Mouse (Mus musculus) liver, embryonic 13.5 days (tissue): ENCODE measurements around the gene Vwa2. TPM values are rescaled to one million over a fixed set of nuclear protein-coding genes. Genes with fewer than 3 reads are reported as not detected.
A peak's percentile ranks its signal among the peaks of the same experiment; 100 is the strongest.

Experiments
- ATAC-seq: fragments of 200-750 bp; cut with Nextera tagmentation; 2 replicates; pipeline ENCODE4 v1.8.0; 2017; ENCODE audit warnings: low read depth, mild to moderate bottlenecking, moderate number of reproducible peaks, moderate library complexity
- DNase-seq: peaks from one replicate; pipeline ENCODE4 v3.0.0; 2022
- H3K27ac ChIP-seq: fragments of 300-500 bp; sonication (generic); 2 replicates; pipeline ENCODE4 v1.5.1; 2015; ENCODE audit warnings: moderate library complexity, mild to moderate bottlenecking, inconsistent platforms
- H3K27me3 ChIP-seq: fragments of 300-500 bp; sonication (generic); 2 replicates; pipeline ENCODE4 v1.6.1; 2015; ENCODE audit warnings: mild to moderate bottlenecking, inconsistent platforms
- H3K36me3 ChIP-seq: fragments of 300-500 bp; sonication (generic); 2 replicates; pipeline ENCODE4 v1.6.1; 2015; ENCODE audit warnings: mild to moderate bottlenecking, inconsistent platforms
- H3K4me1 ChIP-seq: fragments of 300-500 bp; sonication (generic); replicated peaks from 2 replicates; pipeline ENCODE4 v1.6.1; 2015; ENCODE audit warnings: inconsistent platforms
- H3K4me2 ChIP-seq: fragments of 300-500 bp; sonication (generic); 2 replicates; pipeline ENCODE4 v1.6.1; 2015; ENCODE audit warnings: inconsistent platforms, mild to moderate bottlenecking, moderate library complexity
- H3K4me3 ChIP-seq: fragments of 300-500 bp; sonication (generic); replicated peaks from 2 replicates; pipeline ENCODE4 v1.5.1; 2015; ENCODE audit warnings: mild to moderate bottlenecking, inconsistent platforms
- H3K9ac ChIP-seq: fragments of 300-500 bp; sonication (generic); 2 replicates; pipeline ENCODE4 v1.6.1; 2015; ENCODE audit warnings: mild to moderate bottlenecking, inconsistent platforms
- H3K9me3 ChIP-seq: fragments of 300-500 bp; sonication (generic); replicated peaks from 2 replicates; pipeline ENCODE4 v1.6.1; 2016; ENCODE audit warnings: inconsistent platforms
- WGBS: fragments of 180-500 bp; shearing (Covaris S2); methylation state at CpG from one replicate; pipeline ENCODE4 v1.1.7; 2015; ENCODE audit not compliant: insufficient replicate concordance; 5-methylcytosine and 5-hydroxymethylcytosine counted together
- polyA plus RNA-seq: library from polyadenylated mRNA; unstranded; fragments of >200 nt; fragmentation: Nextera tagmentation; extraction: Ambion mirVana; gene quantifications from 2 replicates; pipeline ENCODE4 v1.2.1, GENCODE M21; 2015

The Vwa2 gene
- polyA plus RNA-seq, 1 experiment from 2014 or later: not detected

- H3K36me3 ChIP-seq: no peaks in the 10 kb centered on the region
- no peak overlapping the region for H3K9ac ChIP-seq
- no peaks in the 10 kb centered on the region for H3K4me1 ChIP-seq
- ATAC-seq (no peak), DNase-seq (no peak)
- no peaks in the 10 kb centered on the region for H3K9me3 ChIP-seq
- no peak overlapping the region for H3K27ac ChIP-seq
- no peak overlapping the region for H3K4me2 ChIP-seq
- 69% methylated on average over 8 of the region's 8 CpGs for WGBS
- no peak overlapping the region for H3K4me3 ChIP-seq
- no peaks in the 10 kb centered on the region for H3K27me3 ChIP-seq
Observed at GRCm38 (mm10) chr19:56949868-56950267, 75.8 kb downstream of the Vwa2 start.

GRCm38 (mm10) chr19:56950818-56951217 lies 76.8 kb downstream of the Vwa2 start:
- no peak overlapping the region for H3K27ac ChIP-seq
- no peak overlapping the region for H3K9ac ChIP-seq
- ATAC-seq (no peak), DNase-seq (no peak)
- no peak overlapping the region for H3K4me2 ChIP-seq
- no peaks in the 10 kb centered on the region for H3K36me3 ChIP-seq
- no peak overlapping the region for H3K4me3 ChIP-seq
- 78% methylated on average over 7 of the region's 7 CpGs for WGBS
- H3K27me3 ChIP-seq: no peaks in the 10 kb centered on the region
- no peaks in the 10 kb centered on the region for H3K4me1 ChIP-seq
- H3K9me3 ChIP-seq: no peaks in the 10 kb centered on the region

- ATAC-seq: no peak
- H3K4me2 ChIP-seq: no peak overlapping the region
- no peaks in the 10 kb centered on the region for H3K27me3 ChIP-seq
- no peak for DNase-seq
- no peaks in the 10 kb centered on the region for H3K9me3 ChIP-seq
- no peaks in the 10 kb centered on the region for H3K4me1 ChIP-seq
- WGBS: 56% methylated on average over 4 of the region's 4 CpGs
- no peaks in the 10 kb centered on the region for H3K36me3 ChIP-seq
- H3K27ac ChIP-seq: no peak overlapping the region
- no peak overlapping the region for H3K4me3 ChIP-seq
- no peak overlapping the region for H3K9ac ChIP-seq
Observed at GRCm38 (mm10) chr19:56953856-56954255, 79.8 kb downstream of the Vwa2 start.

GRCm38 (mm10) chr19:56954857-56955256 lies 80.8 kb downstream of the Vwa2 start:
- Histone ChIP-seq H3K9ac (no peak overlapping the region), H3K4me3 (no peak overlapping the region), H3K4me2 (no peak overlapping the region), H3K4me1 (no peaks in the 10 kb centered on the region), H3K36me3 (no peaks in the 10 kb centered on the region), H3K27ac (no peak overlapping the region), H3K9me3 (no peaks in the 10 kb centered on the region), H3K27me3 (no peaks in the 10 kb centered on the region)
- ATAC-seq: no peak
- WGBS: 75% methylated on average over 13 of the region's 13 CpGs
- DNase-seq: no peak

- 70% methylated on average over 20 of the region's 20 CpGs for WGBS
Observed at GRCm38 (mm10) chr19:56955568-56956513, 81.8 kb downstream of the Vwa2 start.

GRCm38 (mm10) chr19:56958011-56958410 lies 84.0 kb downstream of the Vwa2 start:
- ATAC-seq (no peak), DNase-seq (no peak)
- H3K9me3 ChIP-seq: no peaks in the 10 kb centered on the region
- WGBS: 66% methylated on average over 4 of the region's 4 CpGs
- H3K4me3 ChIP-seq: no peak overlapping the region
- H3K4me2 ChIP-seq: no peak overlapping the region
- no peaks in the 10 kb centered on the region for H3K27me3 ChIP-seq
- no peaks in the 10 kb centered on the region for H3K36me3 ChIP-seq
- no peaks in the 10 kb centered on the region for H3K4me1 ChIP-seq
- no peak overlapping the region for H3K9ac ChIP-seq
- no peak overlapping the region for H3K27ac ChIP-seq

More at GRCm38 (mm10) chr19:56955568-56956513, 81.8 kb downstream of the Vwa2 start:
- no peak overlapping the region for H3K4me2 ChIP-seq
- no peaks in the 10 kb centered on the region for H3K36me3 ChIP-seq
- no peak overlapping the region for H3K4me3 ChIP-seq
- H3K4me1 ChIP-seq: no peaks in the 10 kb centered on the region
- DNase-seq (no peak), ATAC-seq (no peak)
- no peaks in the 10 kb centered on the region for H3K9me3 ChIP-seq
- no peaks in the 10 kb centered on the region for H3K27me3 ChIP-seq
- no peak overlapping the region for H3K9ac ChIP-seq
- H3K27ac ChIP-seq: no peak overlapping the region

GRCm38 (mm10) chr19:56958582-56959021 lies 84.6 kb downstream of the Vwa2 start:
- DNase-seq (no peak), ATAC-seq (no peak)
- H3K4me2 ChIP-seq: no peak overlapping the region

GRCm38 (mm10) chr19:56959057-56959456 lies 85.0 kb downstream of the Vwa2 start:
- Histone ChIP-seq H3K36me3 (no peaks in the 10 kb centered on the region), H3K27me3 (no peaks in the 10 kb centered on the region), H3K9ac (no peak overlapping the region), H3K9me3 (no peaks in the 10 kb centered on the region), H3K4me3 (no peak overlapping the region), H3K4me1 (no peaks in the 10 kb centered on the region), H3K4me2 (no peak overlapping the region), H3K27ac (0 out of 2 replicates have a peak overlapping the region, but pooled peaks have one; percentile 13)
- no peak for ATAC-seq
- WGBS: 47% methylated on average over 2 of the region's 2 CpGs
- no peak for DNase-seq

More at GRCm38 (mm10) chr19:56958582-56959021, 84.6 kb downstream of the Vwa2 start:
- no peak overlapping the region for H3K9ac ChIP-seq
- no peak overlapping the region for H3K4me3 ChIP-seq
- H3K27ac ChIP-seq: 0 out of 2 replicates have a peak overlapping the region, but pooled peaks have one; percentile 13
- no peaks in the 10 kb centered on the region for H3K36me3 ChIP-seq
- H3K9me3 ChIP-seq: no peaks in the 10 kb centered on the region
- H3K4me1 ChIP-seq: no peaks in the 10 kb centered on the region
- no peaks in the 10 kb centered on the region for H3K27me3 ChIP-seq
- WGBS: 49% methylated on average over 6 of the region's 6 CpGs

GRCm38 (mm10) chr19:56959601-56960000 lies 85.6 kb downstream of the Vwa2 start:
- 66% methylated on average over 3 of the region's 3 CpGs for WGBS
- Histone ChIP-seq H3K27me3 (no peaks in the 10 kb centered on the region), H3K27ac (no peak overlapping the region), H3K4me3 (no peak overlapping the region), H3K9me3 (no peaks in the 10 kb centered on the region), H3K4me1 (no peaks in the 10 kb centered on the region), H3K36me3 (no peaks in the 10 kb centered on the region), H3K9ac (no peak overlapping the region), H3K4me2 (no peak overlapping the region)
- DNase-seq: no peak
- no peak for ATAC-seq

Other genes with a start within 250 kb of the Vwa2 start
- gene Adrb1, start 152.1 kb upstream of the Vwa2 start, polyA plus RNA-seq: 0.09 and 0.13 TPM in 2 replicates
- 5.7 and 6.4 TPM in 2 replicates for gene Ccdc186, start 52.1 kb upstream of the Vwa2 start, polyA plus RNA-seq
- gene Tdrd1, start 48.0 kb upstream of the Vwa2 start, polyA plus RNA-seq: 0.05 and 0.09 TPM in 2 replicates
- gene Afap1l2, start 134.0 kb downstream of the Vwa2 start, polyA plus RNA-seq: 0.96 and 1.2 TPM in 2 replicates